Mouse (Mus musculus): ENCODE results near the gene Capzb.

Capzb gene

DNA sequence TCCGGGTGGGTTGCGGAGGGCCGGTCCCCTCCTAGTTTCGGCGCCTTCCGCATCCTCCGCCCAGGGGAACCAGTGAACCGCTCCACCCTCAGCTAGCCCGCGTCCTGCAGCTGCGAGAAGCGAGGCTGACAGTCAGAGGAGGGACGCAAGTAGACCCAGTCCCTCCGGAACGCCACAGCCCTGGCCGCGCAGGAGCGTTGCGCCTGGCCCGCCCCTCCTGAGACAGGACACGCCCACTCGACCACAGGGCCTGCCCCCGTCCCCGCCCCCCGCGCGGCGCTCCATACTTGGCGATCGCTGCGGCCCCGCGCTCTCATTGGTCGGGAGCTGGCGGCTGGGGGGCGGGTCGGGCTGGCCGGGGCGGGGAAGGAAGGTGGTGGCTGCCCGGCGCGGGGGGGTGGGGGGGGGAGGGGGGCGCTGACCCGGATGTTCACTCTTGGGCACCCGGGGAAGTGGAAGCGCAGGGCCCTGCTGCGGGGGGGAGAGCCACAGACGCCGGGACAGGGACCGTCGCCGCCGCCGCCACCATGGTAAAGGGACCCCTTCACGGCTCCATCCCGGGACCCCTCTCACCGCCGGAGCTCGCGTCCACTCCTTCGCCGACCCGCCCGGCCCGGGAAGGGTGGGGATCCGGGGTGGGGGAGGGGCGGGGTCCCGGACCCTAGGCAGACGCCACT, at the start of gene Capzb:
TSS of gene Capzb (plus strand) at position 401 of the 677 bp plus-strand sequence.
- DNase-seq (ENCODE audit: low spot score) = peak; percentile 94

DNA sequence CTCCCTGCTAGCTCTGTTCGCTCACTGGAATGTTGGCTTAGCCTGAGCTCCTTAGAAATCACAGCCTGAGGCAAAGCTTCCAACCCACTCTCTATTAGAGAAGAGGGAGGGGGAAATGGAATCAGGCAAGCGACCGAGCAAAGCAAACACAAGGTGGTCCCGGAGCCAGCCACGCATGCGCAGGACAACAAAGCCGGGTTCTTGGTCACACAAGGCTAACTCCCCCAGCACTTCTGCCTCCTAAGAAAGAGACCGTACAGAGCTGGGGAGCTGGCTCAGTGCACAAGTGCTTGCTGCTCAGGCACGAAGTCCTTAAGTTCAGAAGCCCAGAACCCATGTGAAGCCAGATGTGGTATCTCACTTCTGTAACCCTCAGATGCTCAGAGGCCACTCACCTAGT, 49.7 kb upstream of the Capzb start:
- no peak for DNase-seq (ENCODE audit: low spot score)

DNA sequence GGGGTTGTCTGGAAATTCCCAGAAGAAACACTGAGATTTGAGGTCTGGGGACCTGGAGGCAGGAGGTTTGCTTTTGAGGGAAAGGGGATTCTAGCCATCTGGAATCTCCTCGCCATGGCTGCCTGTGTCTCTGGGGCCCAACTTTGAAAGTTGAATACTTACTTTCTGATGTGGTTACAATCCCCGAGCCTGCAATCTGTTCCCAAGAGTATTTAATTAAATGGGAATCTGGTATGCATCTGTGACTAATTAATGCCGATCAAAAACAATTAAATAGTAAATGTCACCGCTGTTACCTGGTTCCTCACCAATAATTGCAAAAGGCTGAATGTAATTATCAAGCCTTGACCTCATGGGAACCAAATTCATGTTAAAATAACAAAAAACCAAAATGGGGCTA, 48.1 kb upstream of the Capzb start:
- DNase-seq (ENCODE audit: low spot score) = no peak

DNA sequence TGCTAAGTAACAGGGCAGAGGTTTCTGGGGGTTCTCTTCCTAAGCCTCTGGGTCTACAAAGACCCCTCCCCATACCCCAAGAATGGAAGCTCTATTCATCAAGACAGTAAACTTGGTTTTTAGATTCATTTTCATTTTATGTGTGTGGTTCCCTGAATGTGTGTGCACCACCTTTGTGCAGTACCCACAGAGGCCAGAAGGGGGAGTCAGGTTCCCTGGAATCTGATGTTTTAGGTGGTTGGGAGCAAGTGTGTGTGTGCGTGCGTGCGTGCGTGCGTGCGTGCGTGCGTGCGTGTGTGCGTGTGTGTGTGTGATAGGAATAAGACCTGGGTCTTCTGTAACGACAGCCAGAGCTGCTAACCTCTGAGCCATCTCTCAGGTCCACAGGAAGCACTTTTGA, 47.5 kb upstream of the Capzb start:
- DNase-seq (ENCODE audit: low spot score) = no peak

DNA sequence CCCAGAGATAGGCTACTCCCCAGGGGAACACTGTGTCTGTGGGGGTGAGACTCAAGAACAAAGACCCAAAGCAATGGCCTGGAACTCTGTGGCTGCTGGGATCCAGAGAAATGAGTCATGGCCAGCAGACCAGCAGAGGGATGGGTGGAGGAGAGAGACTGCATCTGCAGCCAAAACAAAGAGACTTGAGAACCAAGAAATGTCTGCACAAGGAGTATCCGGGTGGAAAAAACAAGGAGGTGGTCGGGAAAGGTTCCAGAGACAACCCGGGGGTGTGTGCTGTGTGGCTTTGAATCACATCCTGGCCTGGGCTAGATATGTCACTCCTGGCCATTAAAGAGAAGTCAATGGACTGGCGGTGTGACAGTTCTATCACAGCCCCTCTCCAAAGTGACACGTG, 45.9 kb upstream of the Capzb start:
- no peak for DNase-seq (ENCODE audit: low spot score)

DNA sequence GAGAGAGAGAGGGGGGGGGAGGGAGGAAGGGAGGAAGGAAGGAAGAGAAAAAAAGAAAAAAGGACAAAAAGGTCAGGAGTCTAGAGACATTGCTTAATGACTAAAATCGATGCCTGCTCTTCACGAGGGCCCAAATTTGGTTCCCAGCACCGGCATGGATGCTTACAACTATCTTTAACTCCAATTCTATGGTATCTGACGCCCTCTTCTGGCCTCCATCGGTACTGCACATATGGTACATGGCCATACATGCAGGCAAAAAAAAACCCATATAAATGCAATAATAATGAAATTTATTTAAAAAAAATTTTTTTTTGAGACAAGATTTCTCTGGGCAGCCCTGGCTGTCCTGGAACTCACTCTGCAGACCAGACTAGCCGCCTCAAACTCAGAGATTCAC, 41.3 kb upstream of the Capzb start:
- no peak for DNase-seq (ENCODE audit: low spot score)

DNA sequence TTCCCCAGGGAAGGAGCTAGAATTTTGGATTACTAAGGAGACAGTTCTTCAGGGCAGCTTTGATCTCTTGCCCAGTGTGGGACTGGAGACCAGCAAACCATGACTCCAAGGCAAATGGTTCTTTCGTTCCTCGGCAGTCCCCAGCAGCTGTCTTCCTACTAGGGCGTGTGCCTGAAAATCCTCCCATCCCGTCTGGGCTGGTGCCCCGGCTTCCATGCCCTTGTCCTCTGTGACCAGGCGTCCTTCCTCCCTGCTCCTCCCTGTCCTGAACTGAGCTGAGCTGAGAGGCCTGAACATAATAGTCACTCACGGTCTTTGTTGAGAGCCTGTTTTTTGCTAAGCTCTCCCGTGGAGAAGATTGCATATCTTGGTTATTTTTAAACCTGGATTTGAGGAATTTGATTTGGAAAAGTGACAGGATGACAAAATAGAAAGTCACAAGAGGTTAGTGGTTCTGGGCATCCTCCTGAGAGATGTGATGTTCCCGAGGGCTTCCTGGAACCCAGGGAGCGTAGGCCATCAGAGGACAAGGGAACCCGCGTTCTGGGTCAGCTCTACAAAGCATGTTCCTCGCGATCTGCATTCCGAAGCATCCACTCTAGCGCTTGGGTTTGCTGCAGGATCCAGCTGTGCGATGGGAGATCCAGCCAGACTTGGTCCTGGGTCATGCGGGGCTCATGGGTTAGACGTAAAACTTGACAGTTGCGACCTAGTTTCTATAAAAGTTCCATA, 38.0 kb upstream of the Capzb start:
- no peak for DNase-seq (ENCODE audit: low spot score)

DNA sequence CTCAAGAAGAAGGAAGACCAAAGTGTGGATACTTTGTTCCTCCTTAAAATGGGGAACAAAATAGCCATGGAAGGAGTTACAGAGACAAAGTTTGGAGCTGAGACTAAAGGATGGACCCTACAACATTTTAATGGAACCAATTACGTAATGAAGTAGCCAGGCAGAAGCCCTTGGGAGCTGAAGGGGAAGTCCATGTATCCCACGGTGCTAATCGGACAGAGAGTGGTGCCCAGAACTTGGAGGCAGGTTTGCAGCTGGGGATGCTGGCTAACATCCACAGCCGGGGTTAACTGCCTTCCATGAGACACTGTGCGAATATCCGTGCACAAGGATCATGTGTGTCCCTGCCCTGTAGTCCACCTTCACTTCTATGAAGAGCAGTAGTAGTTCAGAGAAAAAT, 36.2 kb upstream of the Capzb start:
- DNase-seq (ENCODE audit: low spot score) = no peak

DNA sequence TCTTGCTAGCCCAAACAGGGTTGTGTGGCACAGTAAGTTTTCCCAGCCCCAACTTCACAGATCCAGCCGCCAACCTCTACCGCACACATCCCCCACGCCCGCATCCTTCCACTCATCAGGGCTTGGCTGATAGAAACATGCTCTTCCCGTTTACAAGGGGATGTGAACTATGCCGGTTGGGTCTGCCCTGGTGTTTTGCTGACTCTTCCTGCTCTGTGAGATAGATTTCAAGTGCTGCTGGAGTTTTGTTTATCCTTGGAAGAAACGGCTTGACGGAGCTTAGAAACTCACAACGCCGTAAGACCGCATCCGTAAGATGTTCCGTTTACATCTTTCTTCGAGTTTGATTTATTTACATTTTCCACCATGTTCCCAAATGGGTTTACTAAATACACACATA, 34.3 kb upstream of the Capzb start:
- DNase-seq (ENCODE audit: low spot score) = no peak

DNA sequence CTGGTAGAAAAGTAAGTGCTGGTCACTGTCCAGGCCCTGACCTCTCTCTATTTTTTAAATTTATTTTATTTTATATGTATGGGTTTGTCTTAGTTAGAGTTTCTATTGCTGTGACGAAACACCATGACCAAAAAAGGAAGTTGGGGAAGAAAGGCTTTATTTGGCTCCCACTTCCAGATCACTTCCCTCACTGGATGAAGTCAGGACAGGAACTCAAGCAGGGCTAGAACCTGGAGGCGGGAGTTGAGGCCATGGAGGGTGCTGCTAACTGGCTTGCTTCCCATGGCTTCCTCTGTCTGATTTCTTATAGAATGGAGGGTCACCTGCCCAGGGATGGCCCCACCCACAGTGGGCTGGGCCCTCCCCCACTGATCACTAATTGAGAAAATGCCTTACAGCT, 31.6 kb upstream of the Capzb start:
- no peak for DNase-seq (ENCODE audit: low spot score)

DNA sequence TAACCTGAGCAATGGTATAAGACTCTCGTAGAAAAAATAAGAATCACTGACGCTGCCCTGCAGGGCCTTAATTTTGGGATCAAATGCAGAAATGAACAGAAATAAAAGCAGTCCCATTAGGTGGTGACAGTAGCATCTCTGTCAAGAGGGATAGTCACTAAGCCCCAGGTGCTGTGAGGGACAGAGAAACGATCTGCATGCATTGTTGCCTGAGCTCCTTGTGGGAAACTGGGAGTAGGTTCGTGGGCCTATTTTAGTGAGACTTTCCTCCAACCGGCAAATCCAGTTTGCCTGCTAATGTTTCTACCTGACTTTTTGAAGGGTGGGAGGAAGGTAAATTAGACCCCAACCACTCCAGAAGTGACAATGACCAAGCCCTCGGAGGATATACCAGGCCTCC, 28.6 kb upstream of the Capzb start:
- DNase-seq (ENCODE audit: low spot score) = no peak

DNA sequence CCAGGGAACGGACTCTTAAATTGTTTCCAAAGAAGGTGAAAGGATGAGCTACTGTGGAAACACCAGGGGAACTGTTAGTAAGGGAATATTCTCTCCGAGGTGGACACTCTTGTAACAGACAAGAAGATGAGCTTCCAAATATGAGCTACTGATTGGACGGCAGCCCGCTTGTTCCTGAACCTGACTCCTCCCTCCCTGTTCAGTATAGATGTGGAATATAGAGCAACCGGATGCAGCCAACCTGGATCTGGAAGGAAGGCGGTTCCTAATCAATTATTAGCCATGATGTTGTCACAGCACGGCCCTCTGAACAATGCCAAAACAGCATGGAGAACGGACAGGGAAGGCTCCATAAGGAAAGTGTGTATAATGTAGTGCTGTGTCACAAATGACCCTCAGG, 27.4 kb upstream of the Capzb start:
- DNase-seq (ENCODE audit: low spot score) = no peak

DNA sequence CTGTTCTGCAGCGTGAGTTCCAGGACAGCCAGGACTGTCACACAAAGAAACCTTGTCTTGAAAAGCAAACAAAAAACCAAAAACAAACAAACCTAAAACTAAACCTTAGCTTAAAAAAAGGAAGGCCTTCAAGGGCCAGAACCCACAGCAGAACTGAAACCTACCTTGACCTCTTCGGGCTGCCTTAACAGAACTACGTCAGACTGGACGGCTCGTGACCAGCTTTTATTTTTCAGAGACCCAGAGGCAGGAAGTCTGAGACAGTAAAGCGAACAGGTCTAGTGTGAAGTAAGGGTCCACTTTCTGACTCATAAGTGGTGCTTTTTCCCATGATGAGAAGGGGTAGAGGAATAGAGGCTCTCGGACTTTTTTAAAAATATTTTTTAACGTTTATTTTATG, 26.5 kb upstream of the Capzb start:
- DNase-seq (ENCODE audit: low spot score) = no peak

DNA sequence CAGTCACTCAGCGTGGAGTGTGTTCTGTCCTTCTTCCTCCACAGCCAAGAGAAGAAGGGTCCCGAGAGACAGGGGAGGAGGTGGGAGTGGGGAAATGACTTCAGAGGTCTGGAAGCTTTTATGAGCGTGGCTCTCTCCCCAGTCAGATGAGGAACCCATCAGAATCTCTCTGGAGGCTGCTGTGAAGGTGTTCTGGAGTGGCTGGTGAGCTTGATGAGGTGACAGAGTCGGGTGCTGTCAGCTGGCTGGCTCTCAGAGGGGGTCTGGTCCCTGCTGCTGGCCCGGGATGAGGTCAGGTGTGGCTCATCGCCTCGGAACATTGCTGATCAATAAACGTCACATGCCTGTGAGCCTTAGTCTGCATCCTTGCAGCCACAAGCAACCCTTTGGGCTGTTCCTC, 25.6 kb upstream of the Capzb start:
- no peak for DNase-seq (ENCODE audit: low spot score)

DNA sequence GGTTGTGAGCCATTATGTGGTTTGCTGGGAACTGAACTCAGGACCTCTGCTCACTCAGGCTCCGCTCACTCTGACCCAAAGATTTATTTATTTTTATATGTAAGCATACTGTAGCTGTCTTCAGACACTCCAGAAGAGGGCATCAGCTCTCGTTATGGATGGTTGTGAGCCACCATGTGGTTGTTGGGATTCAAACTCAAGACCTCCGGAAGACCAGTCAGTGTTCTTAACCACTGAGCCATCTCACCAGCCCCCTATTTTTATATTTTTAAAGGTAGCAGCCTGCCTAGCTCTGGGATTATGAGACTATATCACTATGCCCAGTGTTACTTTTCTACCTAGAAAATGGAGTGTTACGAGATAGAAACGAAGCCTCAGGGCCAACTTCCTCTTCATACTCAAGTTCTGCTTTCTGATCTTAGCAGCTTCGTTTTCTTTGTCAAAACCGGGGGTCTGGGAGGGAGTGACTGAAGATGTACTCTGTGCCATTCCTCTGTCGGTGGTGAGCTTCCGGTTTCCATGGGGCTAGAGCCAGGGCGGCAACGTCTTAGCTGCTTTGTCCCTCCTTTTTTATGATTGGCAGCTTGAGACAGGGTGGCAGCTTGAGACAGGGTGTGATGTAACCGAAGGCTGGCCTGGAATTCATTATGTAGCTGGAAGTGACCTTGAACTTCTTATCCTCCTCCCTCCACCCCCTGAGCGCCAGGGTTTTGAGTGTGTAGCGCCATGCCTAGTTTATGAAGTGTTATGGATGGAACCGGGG, 23.5 kb upstream of the Capzb start:
- DNase-seq (ENCODE audit: low spot score) = no peak

DNA sequence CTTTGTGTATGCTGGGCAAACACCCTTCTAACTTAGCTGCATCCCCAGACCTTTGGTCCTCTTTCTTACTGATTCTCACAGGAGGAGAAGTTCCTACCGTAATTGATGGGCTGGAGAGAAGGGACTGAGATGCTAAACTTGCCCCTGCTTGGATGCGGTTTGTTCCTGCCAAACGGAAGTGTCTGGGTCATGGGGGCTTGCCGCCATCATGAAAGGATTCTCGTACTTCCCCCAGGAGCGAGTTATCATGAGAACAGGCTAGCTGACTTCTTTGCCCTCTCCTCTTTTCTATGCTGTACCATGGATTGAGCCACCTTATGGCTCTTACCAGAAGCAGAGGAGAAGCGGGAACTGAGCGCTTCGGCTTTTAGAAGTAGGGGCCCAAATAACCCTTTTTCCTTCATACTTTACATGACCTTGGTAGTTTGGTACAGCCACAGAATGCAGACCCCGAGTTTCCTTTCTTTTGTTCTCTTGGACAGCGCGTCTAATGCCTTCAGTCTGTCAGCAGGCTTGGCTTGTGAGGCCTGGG, 22.9 kb upstream of the Capzb start:
- no peak for DNase-seq (ENCODE audit: low spot score)

DNA sequence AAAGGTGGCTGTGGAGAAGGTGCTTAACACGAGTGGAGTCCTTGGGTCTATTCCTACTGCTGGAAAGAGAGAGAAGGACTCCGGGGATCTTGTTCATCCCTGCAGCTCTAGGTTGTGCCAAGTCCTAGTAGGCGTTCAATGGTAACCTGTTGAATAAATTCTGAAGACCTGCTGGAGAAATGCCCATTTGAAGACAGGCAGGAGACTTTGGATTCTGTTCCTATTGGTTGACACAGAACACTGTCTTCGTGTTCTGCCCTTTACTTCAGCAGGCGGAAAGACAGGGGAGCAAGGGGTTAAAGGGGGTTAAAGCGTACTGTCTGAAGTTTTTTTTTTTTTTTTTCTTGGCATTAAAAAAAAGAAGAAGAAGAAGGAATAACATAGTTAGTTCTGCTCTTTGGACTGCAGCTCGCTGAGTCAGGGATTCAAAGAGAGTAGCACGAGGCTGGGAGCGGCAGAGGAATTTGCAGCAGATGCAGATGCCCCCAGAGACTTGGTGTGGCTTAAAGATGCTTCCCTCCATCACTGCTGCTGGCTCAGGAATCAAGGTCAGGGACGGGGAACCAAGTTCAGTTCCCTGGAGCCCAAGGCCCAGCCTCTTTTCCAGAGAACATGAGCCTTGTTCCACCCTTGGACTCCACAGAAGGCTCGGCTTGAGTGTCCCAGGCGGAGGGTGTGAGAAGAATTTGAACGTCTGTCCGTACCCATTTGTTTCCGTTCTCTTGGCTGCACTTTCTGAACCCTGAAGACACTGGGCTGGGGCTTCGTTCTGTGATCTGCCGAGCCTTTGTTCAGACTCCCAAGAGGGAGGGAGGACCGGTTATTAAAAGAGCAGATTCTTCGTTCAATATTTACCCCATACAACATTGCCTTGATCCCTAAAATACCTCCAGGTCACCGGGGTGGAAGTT, 17.4 kb upstream of the Capzb start:
- no peak for DNase-seq (ENCODE audit: low spot score)

DNA sequence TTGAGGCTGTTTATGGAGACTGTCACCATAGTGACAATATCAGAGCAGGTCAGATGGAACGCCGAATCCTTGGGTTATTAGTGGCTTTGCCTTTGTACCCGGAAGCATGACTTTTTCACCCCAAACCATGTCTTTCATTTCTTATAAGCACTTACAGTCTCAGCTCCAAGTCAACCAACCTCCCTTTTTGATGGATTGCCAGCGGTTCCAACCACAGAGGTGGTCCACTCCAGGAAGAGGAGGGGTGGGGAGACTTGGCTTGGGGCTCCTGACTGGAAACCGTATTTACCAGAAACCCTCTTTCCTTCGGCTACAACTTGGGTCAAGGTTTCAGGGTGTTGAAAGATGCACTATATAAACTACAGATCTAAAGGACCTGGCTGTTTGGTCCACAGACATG, 16.7 kb upstream of the Capzb start:
- no peak for DNase-seq (ENCODE audit: low spot score)

DNA sequence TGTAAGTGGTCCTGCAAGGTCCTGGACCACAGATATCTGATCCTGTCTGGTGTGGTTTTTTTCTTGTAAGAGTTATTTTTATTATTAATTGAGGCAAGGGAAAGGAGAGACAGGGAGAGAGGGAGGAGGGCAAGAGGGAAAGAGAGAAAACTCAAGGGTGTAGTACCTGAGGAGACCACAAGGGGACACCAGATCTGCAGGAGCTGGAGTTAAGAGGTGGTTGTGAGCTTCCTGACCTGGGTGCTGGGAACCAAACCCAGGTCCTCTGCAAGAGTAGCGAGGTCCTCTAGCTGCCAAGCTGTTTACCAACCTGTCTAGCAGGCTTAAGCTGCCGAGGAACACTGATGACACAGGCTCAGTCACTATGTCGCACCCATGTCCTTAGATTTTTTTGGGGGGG, 14.8 kb upstream of the Capzb start:
- DNase-seq (ENCODE audit: low spot score) = no peak

DNA sequence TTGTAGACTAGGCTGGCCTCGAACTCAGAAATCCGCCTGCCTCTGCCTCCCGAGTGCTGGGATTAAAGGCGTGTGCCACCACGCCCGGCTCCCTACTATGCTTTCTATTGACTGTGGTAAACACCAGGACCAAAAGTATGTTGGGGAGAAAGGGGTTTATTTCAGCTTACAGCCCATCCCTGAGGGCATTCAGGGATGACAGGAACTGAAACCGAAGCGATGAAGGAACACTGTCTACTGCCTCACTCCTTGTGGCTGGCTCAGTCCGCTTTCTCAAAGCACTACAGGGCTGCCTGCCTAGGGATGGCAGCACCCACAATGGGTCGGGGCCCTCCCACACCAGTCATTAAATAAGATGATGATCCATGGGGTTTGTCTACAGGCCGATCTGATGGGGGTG, 14.3 kb upstream of the Capzb start:
- DNase-seq (ENCODE audit: low spot score) = no peak

DNA sequence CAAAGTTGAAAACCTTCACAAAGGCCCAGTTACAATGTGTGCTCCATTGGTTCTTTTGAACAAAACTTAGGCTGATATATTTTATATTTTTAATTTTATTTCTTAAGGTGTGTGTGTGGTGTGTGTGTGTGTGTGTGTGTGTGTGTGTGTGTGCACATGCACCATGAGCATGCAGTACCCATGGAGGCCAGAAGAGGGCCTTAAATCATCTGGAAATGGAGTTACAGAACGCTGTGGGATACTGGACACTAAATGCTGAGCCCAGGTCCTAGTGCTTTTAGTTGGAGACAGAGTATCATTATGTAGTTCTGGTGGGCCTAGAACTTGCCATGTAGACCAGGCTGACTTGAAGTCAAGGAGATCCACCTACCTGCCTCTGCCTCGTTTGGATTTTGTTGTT, 13.5 kb upstream of the Capzb start:
- no peak for DNase-seq (ENCODE audit: low spot score)
